Mouse (Mus musculus) CH12.LX (cell line): Measurements from ENCODE around the gene C2cd2l. TPM values are rescaled to one million over a fixed set of nuclear protein-coding genes. Genes with fewer than 3 reads are reported as not detected.

Experiments used
- DNase-seq: peaks from one replicate; pipeline ENCODE4 v3.0.0-alpha.2; 2013; ENCODE audit errors: extremely low read depth
- H3K27ac ChIP-seq: 2 replicates; pipeline ENCODE4 v1.5.1; 2012; ENCODE audit warnings: low read depth, mild to moderate bottlenecking, control low read depth, moderate library complexity; ENCODE audit not compliant: insufficient read depth
- H3K27me3 ChIP-seq: replicated peaks from 2 replicates; pipeline ENCODE3; 2012; ENCODE audit warnings: inconsistent platforms
- H3K36me3 ChIP-seq, 2 experiments: replicated peaks in 1 of 2; 2 replicates each; pipeline versions ENCODE3 to v1.6.1; 2012; ENCODE audit warnings: inconsistent platforms in 1 of 2, low read length in 1 of 2, mild to moderate bottlenecking in 1 of 2, mixed read lengths in 1 of 2, moderate library complexity in 1 of 2; ENCODE audit not compliant: control insufficient read depth in 1 of 2, insufficient read depth in 1 of 2
- H3K4me1 ChIP-seq, 2 experiments: 2 replicates each; pipeline ENCODE4 v1.6.1; 2012; ENCODE audit warnings: inconsistent platforms in 1 of 2, moderate library complexity in 1 of 2; ENCODE audit not compliant: insufficient read depth in 2 of 2, control insufficient read depth in 1 of 2
- H3K4me2 ChIP-seq: 2 replicates; pipeline ENCODE4 v1.6.1; 2012; ENCODE audit warnings: low read depth, mild to moderate bottlenecking, control low read depth; ENCODE audit not compliant: poor library complexity, insufficient read depth, severe bottlenecking
- H3K4me3 ChIP-seq, 3 experiments: fragments of 150-350 bp in 1 of 3; sonication (generic) in 1 of 3; replicated peaks in 1 of 3; 2 replicates each; pipeline versions ENCODE3 to v1.5.1; 2011 to 2012; ENCODE audit warnings: low read depth in 2 of 3, low read length in 2 of 3, mild to moderate bottlenecking in 2 of 3, moderate library complexity in 2 of 3, control low read depth in 1 of 3, improper control_type of control experiment in 1 of 3, inconsistent platforms in 1 of 3, mixed read lengths in 1 of 3; ENCODE audit not compliant: poor library complexity in 1 of 3
- H3K79me2 ChIP-seq: replicated peaks from 2 replicates; pipeline ENCODE4 v1.6.1; 2012; ENCODE audit warnings: mild to moderate bottlenecking, moderate library complexity; ENCODE audit not compliant: control insufficient read depth, poor library complexity, insufficient read depth, severe bottlenecking; ENCODE audit errors: extremely low read depth
- H3K9ac ChIP-seq: 2 replicates; pipeline ENCODE4 v1.6.1; 2012; ENCODE audit warnings: low read depth, mild to moderate bottlenecking, control low read depth, moderate library complexity; ENCODE audit not compliant: insufficient read depth
- H3K9me3 ChIP-seq: replicated peaks from 2 replicates; pipeline ENCODE3; 2012; ENCODE audit warnings: low read length, inconsistent platforms, mixed read lengths
- BHLHE40 ChIP-seq: IDR thresholded peaks from 2 replicates; pipeline ENCODE4 v1.6.1; 2011; ENCODE audit warnings: mild to moderate bottlenecking, low read depth, low read length, improper control_type of control experiment
- CHD1 ChIP-seq: IDR thresholded peaks from 2 replicates; pipeline ENCODE4 v1.6.1; 2012; ENCODE audit warnings: low read depth, low read length, improper control_type of control experiment, inconsistent platforms
- CHD2 ChIP-seq: IDR thresholded peaks from 2 replicates; pipeline ENCODE4 v1.6.1; 2011; ENCODE audit warnings: low read length, improper control_type of control experiment
- CTCF ChIP-seq, 2 experiments: IDR thresholded peaks in 1 of 2; conservative IDR thresholded peaks in 1 of 2; 2 replicates each; pipeline ENCODE4 v1.5.1; 2011 to 2012; ENCODE audit warnings: low read depth in 2 of 2, low read length in 2 of 2, improper control_type of control experiment in 1 of 2, inconsistent platforms in 1 of 2, mild to moderate bottlenecking in 1 of 2, moderate library complexity in 1 of 2
- E2F4 ChIP-seq: IDR thresholded peaks from 2 replicates; pipeline ENCODE4 v1.6.1; 2011; ENCODE audit warnings: low read depth, low read length, improper control_type of control experiment; ENCODE audit not compliant: insufficient replicate concordance
- ELF1 ChIP-seq: IDR thresholded peaks from 2 replicates; pipeline ENCODE4 v1.6.1; 2014; ENCODE audit warnings: low read depth, mild to moderate bottlenecking, inconsistent platforms, low read length, improper control_type of control experiment
- EP300 ChIP-seq: IDR thresholded peaks from 2 replicates; pipeline ENCODE4 v1.6.1; 2011; ENCODE audit warnings: low read length, improper control_type of control experiment
- ETS1 ChIP-seq: conservative IDR thresholded peaks from 2 replicates; pipeline ENCODE4 v1.6.1; 2012; ENCODE audit warnings: low read depth, mild to moderate bottlenecking, inconsistent platforms, low read length, improper control_type of control experiment, moderate library complexity
- GABPA ChIP-seq: IDR thresholded peaks from 2 replicates; pipeline ENCODE4 v1.6.1; 2012; ENCODE audit warnings: low read depth, low read length, improper control_type of control experiment, inconsistent platforms; ENCODE audit not compliant: insufficient replicate concordance
- HCFC1 ChIP-seq: IDR thresholded peaks from 2 replicates; pipeline ENCODE4 v1.6.1; 2012; ENCODE audit warnings: low read depth, mild to moderate bottlenecking, inconsistent platforms, low read length, improper control_type of control experiment
- IRF4 ChIP-seq: IDR thresholded peaks from 2 replicates; pipeline ENCODE4 v1.6.1; 2014; ENCODE audit warnings: low read depth, mild to moderate bottlenecking, inconsistent platforms, low read length, improper control_type of control experiment
- JUN ChIP-seq: IDR thresholded peaks from 2 replicates; pipeline ENCODE4 v1.6.1; 2011; ENCODE audit warnings: low read depth, mild to moderate bottlenecking, low read length, improper control_type of control experiment, moderate library complexity; ENCODE audit not compliant: insufficient read depth
- KAT2A ChIP-seq: IDR thresholded peaks from 2 replicates; pipeline ENCODE4 v1.6.1; 2012; ENCODE audit warnings: low read length, improper control_type of control experiment, inconsistent platforms; ENCODE audit not compliant: insufficient replicate concordance
- MAFK ChIP-seq: IDR thresholded peaks from 2 replicates; pipeline ENCODE4 v1.6.1; 2011; ENCODE audit warnings: low read length, improper control_type of control experiment; ENCODE audit not compliant: insufficient replicate concordance
- MAX ChIP-seq: IDR thresholded peaks from 2 replicates; pipeline ENCODE4 v1.6.1; 2011; ENCODE audit warnings: low read length, improper control_type of control experiment
- MAZ ChIP-seq: IDR thresholded peaks from 2 replicates; pipeline ENCODE4 v1.6.1; 2012; ENCODE audit warnings: low read depth, mild to moderate bottlenecking, inconsistent platforms, low read length, improper control_type of control experiment, moderate library complexity
- MEF2A ChIP-seq: IDR thresholded peaks from 2 replicates; pipeline ENCODE4 v1.6.1; 2014; ENCODE audit warnings: low read depth, mild to moderate bottlenecking, inconsistent platforms, low read length, improper control_type of control experiment, borderline replicate concordance
- MXI1 ChIP-seq: IDR thresholded peaks from 2 replicates; pipeline ENCODE4 v1.6.1; 2011; ENCODE audit warnings: mild to moderate bottlenecking, low read depth, low read length, improper control_type of control experiment
- MYC ChIP-seq: IDR thresholded peaks from 2 replicates; pipeline ENCODE4 v1.6.1; 2011; ENCODE audit warnings: low read depth, mild to moderate bottlenecking, improper control_type of control experiment, low read length
- NELFE ChIP-seq: IDR thresholded peaks from 2 replicates; pipeline ENCODE4 v1.6.1; 2011; ENCODE audit warnings: low read depth, low read length, improper control_type of control experiment
- NRF1 ChIP-seq: IDR thresholded peaks from 2 replicates; pipeline ENCODE4 v1.6.1; 2014; ENCODE audit warnings: low read depth, mild to moderate bottlenecking, inconsistent platforms, low read length, improper control_type of control experiment, moderate library complexity
- PAX5 ChIP-seq: IDR thresholded peaks from 2 replicates; pipeline ENCODE4 v1.6.1; 2012; ENCODE audit warnings: low read length, inconsistent platforms, mixed read lengths
- POLR2A ChIP-seq: IDR thresholded peaks from 2 replicates; pipeline ENCODE4 v1.6.1; 2011; ENCODE audit warnings: low read depth, mild to moderate bottlenecking, improper control_type of control experiment, low read length
- POLR2AphosphoS2 ChIP-seq: IDR thresholded peaks from 2 replicates; pipeline ENCODE4 v1.6.1; 2011; ENCODE audit warnings: low read depth, low read length, improper control_type of control experiment
- RAD21 ChIP-seq: IDR thresholded peaks from 2 replicates; pipeline ENCODE4 v1.6.1; 2011; ENCODE audit warnings: low read depth, mild to moderate bottlenecking, low read length, improper control_type of control experiment, moderate library complexity
- RCOR1 ChIP-seq: conservative IDR thresholded peaks from 2 replicates; pipeline ENCODE4 v1.6.1; 2012; ENCODE audit warnings: low read depth, mild to moderate bottlenecking, inconsistent platforms, low read length, improper control_type of control experiment
- SIN3A ChIP-seq: IDR thresholded peaks from 2 replicates; pipeline ENCODE4 v1.6.1; 2012; ENCODE audit warnings: low read length, improper control_type of control experiment, inconsistent platforms
- SMC3 ChIP-seq: IDR thresholded peaks from 2 replicates; pipeline ENCODE4 v1.6.1; 2011; ENCODE audit warnings: low read depth, low read length, improper control_type of control experiment
- TBP ChIP-seq: conservative IDR thresholded peaks from 2 replicates; pipeline ENCODE4 v1.6.1; 2011; ENCODE audit warnings: low read depth, low read length, improper control_type of control experiment
- TCF12 ChIP-seq: IDR thresholded peaks from 2 replicates; pipeline ENCODE4 v1.6.1; 2014; ENCODE audit warnings: low read depth, mild to moderate bottlenecking, inconsistent platforms, low read length, improper control_type of control experiment
- UBTF ChIP-seq: IDR thresholded peaks from 2 replicates; pipeline ENCODE4 v1.6.1; 2012; ENCODE audit warnings: low read depth, mild to moderate bottlenecking, inconsistent platforms, low read length, improper control_type of control experiment, moderate library complexity
- USF1 ChIP-seq: IDR thresholded peaks from 2 replicates; pipeline ENCODE4 v1.6.1; 2014; ENCODE audit warnings: low read depth, mild to moderate bottlenecking, inconsistent platforms, low read length, improper control_type of control experiment
- USF2 ChIP-seq: conservative IDR thresholded peaks from 2 replicates; pipeline ENCODE4 v1.6.1; 2011; ENCODE audit warnings: low read depth, low read length, improper control_type of control experiment
- ZKSCAN1 ChIP-seq: IDR thresholded peaks from 2 replicates; pipeline ENCODE4 v1.6.1; 2012; ENCODE audit warnings: low read depth, inconsistent platforms, low read length, improper control_type of control experiment, borderline replicate concordance
- ZMIZ1 ChIP-seq: IDR thresholded peaks from 2 replicates; pipeline ENCODE4 v1.6.1; 2012; ENCODE audit warnings: low read depth, mild to moderate bottlenecking, inconsistent platforms, low read length, improper control_type of control experiment
- ZNF384 ChIP-seq: IDR thresholded peaks from 2 replicates; pipeline ENCODE4 v1.6.1; 2012; ENCODE audit warnings: low read depth, low read length, improper control_type of control experiment, inconsistent platforms
- dilution Hi-C: fragments of 300-500 bp; cut with MboI; formaldehyde crosslinking; loops from 2 replicates; pipeline ENCODE4 v1.14.3; 2020; ENCODE audit warnings: low sequenced_read_pairs; ENCODE audit not compliant: extremely low pct_unique_long_range_greater_than_20kb, extremely low pct_ligation_motif_present
- in situ Hi-C: fragments of 300-500 bp; cut with MboI; formaldehyde crosslinking; loops from 3 replicates; pipeline ENCODE4 v1.14.3; 2019; ENCODE audit warnings: low sequenced_read_pairs, low pct_ligation_motif_present, low pct_unique_long_range_greater_than_20kb, mixed read lengths
- polyA plus RNA-seq: library from polyadenylated mRNA; unstranded; fragments of >175 nt; gene quantifications from 2 replicates; pipeline ENCODE4 v1.2.1, GENCODE M21; 2012; ENCODE audit warnings: low read depth; ENCODE audit not compliant: insufficient read length
- total RNA-seq, 2 experiments: library from RNA; depleted of rRNA; stranded (reverse); fragments of 300-350 nt in 1 of 2; fragments of >200 nt in 1 of 2; gene quantifications; 2 replicates each; pipeline ENCODE4 v1.2.3; 2012 to 2014

Gene C2cd2l
- total and polyA plus RNA-seq, 3 experiments, result 2.9 to 7.3 (median 7.2) TPM

- Histone ChIP-seq H3K79me2 (no peaks in the 10 kb centered on the region), H3K9me3 (no peaks in the 10 kb centered on the region), H3K9ac (peak overlapping the region; percentile 96), H3K27me3 (no peaks in the 10 kb centered on the region), H3K27ac (peak overlapping the region; percentile 44; the same call in 1 of the 2 replicates), H3K36me3 (peaks cover 14 to 32% of the 10 kb centered on the region in 2 experiments), H3K4me1 (peaks cover 0 to 16% of the 10 kb centered on the region in 2 experiments; a peak in 3 of 4 replicates), H3K4me2 (peak overlapping the region; percentile 42), H3K4me3 (peak overlapping the region; percentile 76 to 81 (median 79))
- dilution Hi-C loops, result no loop called here
- no peak for TF ChIP-seq PAX5
- no peak for TF ChIP-seq MAFK
- TF ChIP-seq EP300, result no peak
- no peak for TF ChIP-seq NELFE
- TF ChIP-seq MAX, result no peak
- TF ChIP-seq MEF2A, result no peak
- no peak for TF ChIP-seq MAZ
- no peak for TF ChIP-seq USF2
- TF ChIP-seq USF1, result no peak
- peak; percentile 52; the same call in 1 of the 2 replicates for TF ChIP-seq CHD1
- no peak for TF ChIP-seq POLR2AphosphoS2
- 0 out of 2 replicates have a peak, but pooled peaks have one; percentile 3 for TF ChIP-seq MYC
- no peak for TF ChIP-seq JUN
- TF ChIP-seq POLR2A, result no peak
- TF ChIP-seq ZNF384, result no peak
- no peak for TF ChIP-seq IRF4
- TF ChIP-seq SIN3A, result peak; percentile 19; the same call in 1 of the 2 replicates
- no peak for TF ChIP-seq SMC3
- TF ChIP-seq ZKSCAN1, result no peak
- TF ChIP-seq GABPA, result no peak
- TF ChIP-seq CTCF (conservative IDR thresholded peaks at IDR 0.05 in 1 of 2, IDR thresholded peaks at IDR 0.05 in 1 of 2; ENCODE audit: low read depth in 2 of 2, low read length in 2 of 2), result no peak
- TF ChIP-seq CHD2, result no peak
- TF ChIP-seq TCF12, result no peak
- TF ChIP-seq ELF1, result no peak
- no peak for TF ChIP-seq ETS1
- no peak for TF ChIP-seq RCOR1
- no peak for TF ChIP-seq ZMIZ1
- no peak for TF ChIP-seq MXI1
- no peak for TF ChIP-seq TBP
- TF ChIP-seq KAT2A, result no peak
- no peak for TF ChIP-seq RAD21
- peak; percentile 84 for TF ChIP-seq UBTF
- no peak for TF ChIP-seq E2F4
- TF ChIP-seq NRF1, result no peak
- no peak for TF ChIP-seq BHLHE40
- TF ChIP-seq HCFC1, result no peak
- DNase-seq, result peak; percentile 25
- in situ Hi-C loops, result loop anchor here (10.0 kb wide), 1 partner anchor 143 kb away; no protein-coding TSS in a partner anchor
These were observed 52.6 kb downstream of the C2cd2l start for GRCm38 (mm10) chr9:44267319-44268026.
